Mouse (Mus musculus) small intestine, adult 10 weeks (tissue): ENCODE data around the gene A730015C16Rik. TPM values are rescaled to one million over a fixed set of nuclear protein-coding genes. Genes with fewer than 3 reads are reported as not detected.

ENCODE experiments used
- polyA plus RNA-seq: library from polyadenylated mRNA; stranded (reverse); fragments of 350-450 nt; fragmentation: Illumina TruSeq; extraction: RNeasy Lipid Tissue Mini Kit (QIAGEN cat#74804); gene quantifications from one replicate; pipeline ENCODE4 v1.2.3, GENCODE M21; 2014; ENCODE audit warnings: low replicate concordance

Gene A730015C16Rik
- polyA plus RNA-seq, result not detected

GRCm38 (mm10) chr4:108848505-108848848 is at the start of gene A730015C16Rik:
TSS of gene A730015C16Rik (minus strand) at chr4:108848619.

GRCm38 (mm10) chr4:108878963-108879822 is 30.8 kb upstream of the A730015C16Rik start, which contains the start of gene Rab3b:
TSS of gene Rab3b (plus strand) at chr4:108879063.

GRCm38 (mm10) chr4:108847715-108848504 is 509 bp downstream of the A730015C16Rik start, which contains the start of gene Kti12:
TSS of gene Kti12 (plus strand) at chr4:108847785.

GRCm38 (mm10) chr4:108834115-108834970 is 14.1 kb downstream of the A730015C16Rik start, which contains the start of gene Txndc12:
TSS of gene Txndc12 (plus strand) at chr4:108834601.

GRCm38 (mm10) chr4:108832916-108833827 is 15.2 kb downstream of the A730015C16Rik start, which contains the start of gene Btf3l4:
TSS of gene Btf3l4 (minus strand) at chr4:108833614.

Other genes starting within 250 kb of the A730015C16Rik start
- gene Cc2d1b, start 228.7 kb downstream of the A730015C16Rik start, polyA plus RNA-seq, result 34.9 TPM
- gene 3110021N24Rik, start 129.0 kb downstream of the A730015C16Rik start, polyA plus RNA-seq, result 2.1 TPM
- 34.0 TPM for gene Zfyve9, start 67.8 kb downstream of the A730015C16Rik start, polyA plus RNA-seq
- 125 TPM for gene Btf3l4, start 15.0 kb downstream of the A730015C16Rik start, polyA plus RNA-seq
- 34.4 TPM for gene Txndc12, start 14.0 kb downstream of the A730015C16Rik start, polyA plus RNA-seq
- 13.5 TPM for gene Kti12, start 834 bp downstream of the A730015C16Rik start, polyA plus RNA-seq
- gene Rab3b, start 30.4 kb upstream of the A730015C16Rik start, polyA plus RNA-seq, result 0.85 TPM
- gene Nrd1, start 152.0 kb upstream of the A730015C16Rik start, polyA plus RNA-seq, result 238 TPM